Mouse (Mus musculus): ENCODE results near the gene Rpl37a.

Rpl37a gene

DNA sequence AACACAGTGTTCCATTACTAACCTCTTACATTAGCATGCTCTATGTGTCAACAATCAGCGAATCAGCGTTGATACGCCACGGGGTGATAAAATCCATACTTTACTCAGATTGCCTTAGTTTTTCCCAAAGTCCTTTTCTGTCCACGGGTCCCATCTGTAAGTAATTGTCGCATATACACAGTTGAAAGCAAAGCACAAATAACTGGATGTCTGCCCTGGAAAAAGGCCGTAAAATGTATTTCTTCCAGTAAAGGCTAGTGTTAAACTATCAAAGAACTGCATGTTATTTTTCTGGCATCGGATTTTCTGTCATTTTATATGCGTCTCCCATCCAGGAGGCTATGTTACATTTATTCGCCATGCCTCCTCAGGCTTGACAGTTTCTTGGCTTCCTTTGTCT is 19.0 kb downstream of the Rpl37a start:
- in situ Hi-C loops (cut with MboI; ENCODE audit: unreplicated experiment in 2 of 2), result no loop called here

DNA sequence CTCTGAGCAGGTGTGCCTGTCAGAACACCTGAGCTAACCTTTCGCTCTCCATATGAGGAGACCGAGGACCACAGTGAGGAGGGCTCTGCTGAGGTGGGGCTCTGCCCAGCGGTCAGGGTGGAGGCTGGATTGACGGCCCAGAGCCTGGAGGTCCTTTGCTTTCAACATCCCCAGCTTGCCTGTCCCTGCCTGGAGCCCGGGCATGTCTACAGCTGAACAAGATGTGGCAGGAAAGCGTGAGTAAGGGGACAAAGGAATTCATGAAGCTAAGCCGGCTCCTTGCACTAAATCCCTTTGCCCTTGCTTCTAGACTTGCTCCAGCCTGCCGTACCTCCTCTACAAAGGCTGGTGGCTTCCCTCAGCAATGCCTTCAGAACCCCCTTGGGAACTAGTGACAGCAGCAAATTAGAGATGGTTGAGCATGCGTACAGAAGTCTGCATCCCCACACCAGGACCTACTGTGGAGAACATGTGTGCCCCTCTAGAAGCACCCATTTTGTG is 22.2 kb downstream of the Rpl37a start:
- in situ Hi-C loops (cut with MboI; ENCODE audit: unreplicated experiment in 2 of 2), result no loop called here

DNA sequence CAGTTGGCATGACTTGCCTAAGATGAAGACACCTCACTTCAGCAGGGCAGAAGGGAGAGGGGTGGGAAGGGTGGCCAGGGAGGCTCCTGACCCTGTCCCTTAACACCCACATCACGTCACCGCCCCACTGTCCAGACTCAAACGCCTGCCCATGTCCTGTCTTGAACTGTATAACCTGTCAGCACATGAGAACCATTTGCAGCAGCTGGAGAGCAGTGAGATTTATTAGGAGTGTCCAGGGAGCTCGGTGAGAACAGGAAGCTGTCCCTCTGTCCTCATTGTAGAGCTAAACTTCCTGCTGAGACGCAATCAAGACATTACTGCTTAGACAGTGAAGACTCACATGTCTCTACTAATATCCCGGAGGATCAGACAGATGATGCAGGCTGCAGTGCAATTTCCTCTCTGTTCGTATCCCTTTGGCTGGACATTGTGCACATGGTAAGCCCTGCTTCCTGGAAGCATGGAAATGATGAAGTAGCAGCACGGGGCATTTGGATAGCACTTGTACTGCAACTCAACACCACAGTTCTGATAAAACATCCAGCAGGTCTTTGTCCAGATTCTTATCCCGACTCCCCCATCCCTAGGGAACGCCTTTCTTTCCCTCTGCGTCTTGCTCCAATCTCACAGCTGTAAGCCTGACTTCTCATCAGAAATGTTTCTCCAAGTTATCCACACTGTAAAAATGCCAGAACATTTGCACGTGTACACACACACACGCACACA is 25.5 kb downstream of the Rpl37a start:
- in situ Hi-C loops (cut with MboI; ENCODE audit: unreplicated experiment in 2 of 2), result no loop called here

DNA sequence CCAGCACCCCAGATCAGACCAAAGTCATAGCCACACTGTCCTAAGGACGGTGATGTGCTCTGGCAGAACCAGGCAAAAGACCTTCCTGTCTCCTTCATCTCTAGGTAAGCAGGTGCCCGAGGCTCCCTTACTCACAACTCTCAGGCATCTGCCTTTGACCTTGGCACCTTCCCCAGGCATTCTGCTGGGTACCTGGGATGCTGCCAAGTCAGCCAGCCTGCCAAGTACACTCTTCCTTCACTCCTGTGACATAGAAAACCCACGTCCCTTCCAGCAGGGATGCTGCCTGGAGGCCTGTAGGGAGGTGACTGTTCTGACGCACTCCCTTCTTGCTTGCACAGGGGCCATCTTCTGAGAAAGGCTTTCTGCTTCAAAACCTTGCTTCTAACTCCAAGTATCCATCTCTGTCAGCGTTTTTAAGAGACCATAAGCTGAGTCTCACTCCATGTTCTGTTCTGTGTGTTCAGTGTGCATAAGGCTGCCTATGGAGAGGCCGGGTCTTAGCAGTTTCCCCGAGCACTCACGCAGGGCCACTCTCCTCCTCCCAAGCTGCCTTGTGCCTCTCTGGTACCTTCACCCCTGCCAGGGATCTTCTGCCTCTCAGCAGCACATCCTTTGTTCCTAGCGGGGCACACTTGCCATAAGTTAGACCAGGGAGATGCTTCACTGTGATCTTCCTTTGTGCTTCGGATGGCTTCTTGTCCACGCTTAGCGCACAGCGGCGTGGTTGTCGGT is 28.0 kb downstream of the Rpl37a start:
- in situ Hi-C loops (cut with MboI; ENCODE audit: unreplicated experiment in 2 of 2), result no loop called here

DNA sequence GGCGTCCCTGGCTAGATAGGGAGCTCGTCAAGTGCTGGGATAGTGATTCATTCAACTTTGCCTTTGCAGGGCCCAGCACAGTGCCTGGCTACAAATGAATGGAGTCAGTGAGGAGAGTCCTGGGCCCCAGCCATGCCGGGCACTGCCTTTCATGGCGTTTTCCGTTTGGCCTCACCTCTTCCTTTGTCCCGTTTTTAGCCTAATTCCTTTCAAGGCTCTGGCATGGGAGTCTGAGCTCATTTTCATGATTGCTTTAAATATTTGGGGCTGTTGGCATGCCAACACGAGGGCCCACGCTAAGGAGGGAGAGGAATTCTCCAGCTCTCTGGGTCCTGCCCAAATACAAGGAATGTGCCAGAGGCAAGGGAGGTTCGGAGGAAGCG is 28.6 kb downstream of the Rpl37a start:
- in situ Hi-C loops (cut with MboI; ENCODE audit: unreplicated experiment in 2 of 2), result no loop called here

DNA sequence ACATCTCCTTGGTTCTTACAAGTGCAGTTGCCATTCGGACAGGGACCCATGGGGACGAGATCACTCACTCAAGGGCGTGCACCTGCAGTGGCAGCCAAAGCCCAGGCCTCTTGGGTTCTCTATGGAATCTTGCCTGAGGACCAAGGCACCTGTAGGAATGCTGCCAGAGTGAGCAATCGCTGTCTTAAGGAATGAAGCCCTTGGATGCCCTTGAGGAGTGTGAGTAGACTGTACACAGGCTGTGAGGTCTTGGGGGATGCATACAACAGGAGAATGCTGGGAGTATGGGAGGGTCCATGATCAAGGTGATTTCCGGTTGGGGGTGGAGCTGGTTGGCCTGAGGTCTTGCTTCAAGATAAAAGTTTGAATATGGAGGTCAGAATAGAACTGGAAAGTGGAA is 30.3 kb downstream of the Rpl37a start:
- in situ Hi-C loops (cut with MboI; ENCODE audit: unreplicated experiment in 2 of 2), result no loop called here

DNA sequence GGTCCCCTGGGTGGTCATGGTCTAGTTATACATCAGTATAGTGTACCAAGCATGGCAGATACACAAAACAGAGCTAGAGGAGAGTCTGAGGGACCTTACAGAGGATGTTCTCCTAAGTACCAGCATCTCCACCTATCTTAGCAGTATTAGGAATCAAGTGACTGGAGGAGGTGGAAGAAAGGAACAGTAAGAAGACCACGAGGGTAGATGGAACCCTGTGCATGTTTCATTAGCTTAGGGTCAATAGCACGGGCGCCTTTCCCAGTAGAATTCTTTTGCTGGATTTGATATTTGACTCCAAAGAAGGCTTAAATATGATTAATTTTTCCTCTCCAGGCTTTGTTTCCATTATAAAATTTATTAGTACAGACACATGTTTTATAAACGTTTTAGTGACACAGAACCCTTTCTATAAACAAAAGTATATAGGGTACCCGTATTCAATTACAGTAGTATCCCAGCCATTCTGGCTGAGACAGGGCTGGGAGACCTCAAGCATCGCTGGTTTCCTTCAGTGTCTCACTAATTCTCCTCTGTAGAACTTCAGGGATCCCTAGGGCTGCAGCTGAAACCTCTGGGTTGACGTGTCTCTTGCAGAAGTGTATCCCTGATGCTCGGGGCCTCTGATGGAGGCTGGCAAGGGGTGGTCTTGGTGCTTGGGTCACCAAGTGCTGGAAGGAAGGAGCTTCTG is 33.9 kb downstream of the Rpl37a start:
- in situ Hi-C loops (cut with MboI; ENCODE audit: unreplicated experiment in 2 of 2), result no loop called here

DNA sequence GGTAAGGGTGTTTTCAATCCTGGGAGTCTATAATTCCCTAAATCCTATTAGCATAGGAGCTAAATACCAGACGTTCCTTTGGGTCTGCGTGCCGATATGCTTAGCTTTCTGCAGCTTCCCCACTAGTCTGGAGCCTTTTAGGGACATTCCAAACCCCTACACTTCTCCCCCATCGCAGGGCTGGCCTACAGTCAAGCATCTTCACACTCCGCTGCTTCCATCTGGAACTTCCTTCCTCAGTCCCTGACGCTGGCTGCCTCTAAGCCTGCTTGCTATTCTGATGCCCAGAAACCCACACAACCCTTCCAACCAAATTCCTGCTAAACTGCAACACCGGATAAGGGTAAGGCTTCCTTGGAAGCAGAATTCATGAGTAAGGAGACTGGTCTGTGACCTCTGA is 35.3 kb downstream of the Rpl37a start:
- in situ Hi-C loops (cut with MboI; ENCODE audit: unreplicated experiment in 2 of 2), result no loop called here

DNA sequence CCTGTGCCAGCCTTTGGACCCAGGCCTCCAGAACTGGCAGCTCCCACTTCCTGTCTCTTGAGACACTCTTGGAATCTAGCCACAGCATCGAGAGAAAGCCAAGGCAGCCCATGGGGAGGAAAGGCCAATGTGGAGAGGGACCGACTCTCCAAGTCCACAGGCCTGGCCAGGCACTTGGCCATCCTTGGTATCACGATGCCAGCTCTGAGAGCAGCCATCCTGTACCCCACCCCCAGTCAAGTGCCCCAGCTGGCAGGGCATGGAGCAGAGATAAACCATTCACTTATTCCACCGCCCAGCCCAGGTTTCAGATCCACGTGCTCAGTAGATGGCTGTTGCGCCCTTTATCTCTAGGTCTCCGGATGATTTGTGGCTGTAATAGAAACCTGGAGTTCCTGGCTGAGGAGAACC is 40.3 kb downstream of the Rpl37a start:
- in situ Hi-C loops (cut with MboI; ENCODE audit: unreplicated experiment in 2 of 2), result no loop called here

DNA sequence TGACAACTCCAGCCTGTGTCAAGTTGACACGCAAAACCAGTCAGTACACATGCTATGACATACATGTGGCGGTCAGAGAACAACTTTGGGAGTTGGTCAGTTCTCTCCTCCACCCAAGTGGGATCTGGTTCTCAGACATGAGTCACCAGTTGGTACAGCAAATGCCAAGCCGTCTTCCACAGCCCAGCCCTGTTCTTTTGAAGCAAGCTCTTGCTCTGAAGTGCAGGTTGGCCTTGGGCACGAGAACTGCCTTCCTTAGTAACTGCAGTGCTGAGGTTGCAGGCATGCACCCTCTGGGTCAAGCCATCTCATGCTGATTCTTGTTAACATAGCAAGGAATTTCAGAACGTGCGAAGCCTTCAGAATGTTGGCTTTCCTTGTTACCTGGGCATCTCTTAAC is 42.1 kb downstream of the Rpl37a start:
- in situ Hi-C loops (cut with MboI; ENCODE audit: unreplicated experiment in 2 of 2), result no loop called here

DNA sequence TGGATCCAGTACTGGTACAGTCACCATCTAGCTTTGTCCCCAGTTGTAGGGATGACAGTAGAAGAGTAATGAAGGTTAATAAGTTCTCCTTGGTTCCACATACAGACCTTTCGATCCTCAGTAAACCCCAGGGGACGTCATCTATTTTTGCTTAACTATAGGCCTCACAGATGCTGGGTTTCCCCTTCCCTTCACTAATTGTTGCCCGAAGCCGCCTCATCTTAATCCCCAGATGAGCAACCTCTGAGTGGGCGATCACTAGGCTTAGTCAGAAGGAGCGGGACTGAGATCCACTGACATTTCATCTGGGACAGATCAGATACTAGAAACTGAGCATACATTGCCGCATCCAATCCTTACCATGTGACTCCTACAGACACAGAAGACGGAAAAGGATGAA is 44.1 kb downstream of the Rpl37a start:
- in situ Hi-C loops (cut with MboI; ENCODE audit: unreplicated experiment in 2 of 2), result no loop called here

DNA sequence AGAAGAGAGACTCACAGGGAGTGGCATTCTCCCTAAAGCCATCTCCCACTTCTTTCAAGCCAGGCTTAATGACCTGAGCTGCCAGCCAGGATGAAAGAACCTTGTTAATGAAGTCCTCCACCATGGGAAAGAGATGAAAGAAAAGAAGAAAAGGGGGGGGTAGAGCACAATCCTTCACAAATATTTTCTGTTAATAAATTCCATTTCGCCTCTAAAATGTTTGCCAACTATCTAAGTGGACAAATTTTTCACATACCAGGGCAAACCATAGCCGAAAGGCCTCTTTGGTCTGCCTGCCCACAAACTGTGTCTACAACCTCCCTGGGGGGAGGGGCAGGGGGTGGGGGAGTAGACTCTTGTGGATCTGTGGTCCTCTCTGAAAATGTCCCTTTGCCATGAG is 44.7 kb downstream of the Rpl37a start:
- in situ Hi-C loops (cut with MboI; ENCODE audit: unreplicated experiment in 2 of 2), result no loop called here

DNA sequence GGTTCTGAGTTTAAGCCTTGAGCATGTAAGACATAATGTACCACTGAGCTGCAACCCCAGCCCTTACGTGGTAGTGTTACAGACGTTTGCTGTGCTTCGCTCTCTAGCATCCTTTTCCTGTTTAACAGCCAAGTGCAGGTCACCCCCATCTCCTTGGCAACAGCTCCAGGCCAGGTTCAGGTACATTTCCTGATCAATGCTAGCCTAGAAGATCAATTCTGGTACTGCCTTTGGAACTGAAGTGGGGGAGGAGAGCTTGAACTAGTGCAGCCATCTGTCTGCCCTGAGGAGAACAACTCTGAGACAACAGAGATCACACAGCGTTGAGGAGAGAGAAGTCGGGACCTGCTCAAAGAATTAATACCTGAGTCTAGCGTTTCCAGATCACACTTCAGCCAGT is 48.7 kb downstream of the Rpl37a start:
- in situ Hi-C loops (cut with MboI; ENCODE audit: unreplicated experiment in 2 of 2), result no loop called here
